Mouse (Mus musculus) cerebellum, adult 9-11 months (tissue): ENCODE measurements around the gene Rag1.
A peak's percentile ranks its signal among the peaks of the same experiment; 100 is the strongest.

Experiments
- DNase-seq: peaks from one replicate; pipeline ENCODE4 v3.0.0; 2022

Rag1 gene

GRCm38 (mm10) chr2:101649114-101649671 is at the start of gene Rag1, which contains the start of gene B230118H07Rik:
Gene Rag1 (minus strand): TSS chr2:101649501.
Gene B230118H07Rik (minus strand): TSS chr2:101649532.
- DNase-seq, result peak; percentile 91

DNA sequence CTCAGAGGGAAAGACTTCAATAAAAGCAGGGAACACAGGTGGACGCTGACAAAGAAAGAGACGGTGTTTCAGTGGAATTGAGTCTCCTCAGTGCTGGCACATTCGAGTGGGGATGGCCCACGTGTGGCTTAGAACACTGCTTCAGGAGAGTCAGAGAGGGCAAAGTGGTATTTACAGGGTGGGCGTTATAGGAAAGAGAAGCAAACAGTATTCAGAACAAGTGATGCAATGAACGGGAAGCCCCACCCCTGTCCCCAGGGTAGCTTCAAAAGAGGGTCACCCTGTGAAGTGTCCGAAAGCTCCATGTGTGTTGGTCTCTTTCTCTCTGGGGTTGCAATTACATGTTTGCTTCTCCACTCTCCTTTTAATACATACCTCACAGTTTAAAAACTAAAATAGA is 46.3 kb upstream of the Rag1 start:
- DNase-seq, result no peak

- no peak for DNase-seq
These were observed 44.4 kb upstream of the Rag1 start for GRCm38 (mm10) chr2:101693577-101694215.

- no peak for DNase-seq
These were observed 43.7 kb upstream of the Rag1 start for GRCm38 (mm10) chr2:101693043-101693442.

DNA sequence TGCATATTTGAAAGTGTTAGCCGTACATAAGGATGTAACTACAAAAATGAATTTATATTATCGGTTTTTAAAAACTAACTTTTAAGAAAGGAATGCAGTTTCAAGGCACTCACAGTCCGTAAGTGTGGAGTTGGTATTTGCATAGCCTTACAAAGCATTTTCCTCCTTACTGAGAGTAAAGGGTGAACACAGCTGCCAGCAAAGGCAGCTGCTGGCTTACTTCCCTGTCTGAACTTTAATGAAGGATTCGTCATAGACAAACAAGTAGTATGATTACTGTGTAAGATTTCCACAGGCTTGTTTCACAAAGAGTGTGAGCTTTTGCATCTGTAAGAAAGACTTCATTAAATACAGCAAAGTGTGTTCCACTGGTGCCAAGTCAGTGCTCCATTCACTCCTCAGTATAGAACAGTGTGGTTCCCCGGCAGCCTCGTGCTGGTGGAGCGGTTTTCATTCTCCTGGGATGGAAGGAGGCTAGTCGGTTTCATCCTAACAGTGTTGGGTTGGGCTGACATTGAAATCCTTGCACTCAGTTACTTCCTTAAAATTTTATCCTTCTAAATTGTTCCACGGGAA is 41.0 kb upstream of the Rag1 start:
- DNase-seq, result no peak

- DNase-seq, result no peak
These were observed 38.7 kb upstream of the Rag1 start for GRCm38 (mm10) chr2:101688011-101688410.

DNA sequence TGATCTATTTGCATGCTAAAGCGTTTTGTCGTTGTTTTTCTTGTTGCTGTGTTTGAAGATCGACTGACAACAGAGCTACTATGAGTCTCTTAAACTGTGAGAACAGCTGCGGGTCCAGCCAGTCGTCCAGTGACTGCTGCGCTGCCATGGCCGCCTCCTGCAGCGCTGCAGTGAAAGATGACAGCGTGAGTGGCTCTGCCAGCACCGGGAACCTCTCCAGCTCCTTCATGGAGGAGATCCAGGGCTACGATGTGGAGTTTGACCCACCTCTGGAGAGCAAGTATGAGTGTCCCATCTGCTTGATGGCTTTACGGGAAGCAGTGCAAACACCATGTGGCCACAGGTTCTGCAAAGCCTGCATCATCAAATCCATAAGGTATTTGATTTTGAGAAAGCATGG is 35.1 kb upstream of the Rag1 start:
- DNase-seq, result peak; percentile 31

DNA sequence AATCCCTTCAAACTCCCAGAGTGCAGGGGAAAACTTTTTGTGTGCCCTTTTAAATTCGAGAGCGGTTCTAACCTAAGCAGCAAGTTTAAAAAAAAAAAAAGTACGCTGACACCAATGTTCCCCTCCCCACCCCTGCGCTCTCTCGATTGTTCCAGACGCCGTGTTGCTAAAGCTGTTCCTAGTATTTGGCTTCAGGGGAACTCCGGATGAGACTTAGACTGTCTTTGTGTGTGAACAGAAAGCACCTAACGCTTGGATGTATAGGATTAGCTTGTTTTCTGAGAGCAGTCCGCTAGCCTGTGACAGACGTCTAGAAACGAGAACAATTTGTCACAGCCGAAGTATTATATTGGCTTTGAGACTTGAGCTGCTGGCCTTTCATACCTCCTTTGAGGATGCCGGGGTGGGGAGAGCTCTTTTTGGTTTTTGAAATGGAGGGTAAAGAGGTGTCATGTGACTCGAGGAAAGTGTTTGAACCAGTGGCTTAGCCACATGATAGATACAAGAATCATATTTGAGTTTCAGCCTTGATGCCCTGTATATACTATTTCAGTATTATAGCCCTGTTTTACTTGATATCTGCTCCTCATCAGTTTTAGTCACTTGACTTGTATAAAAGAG is 30.0 kb upstream of the Rag1 start:
- no peak for DNase-seq

DNA sequence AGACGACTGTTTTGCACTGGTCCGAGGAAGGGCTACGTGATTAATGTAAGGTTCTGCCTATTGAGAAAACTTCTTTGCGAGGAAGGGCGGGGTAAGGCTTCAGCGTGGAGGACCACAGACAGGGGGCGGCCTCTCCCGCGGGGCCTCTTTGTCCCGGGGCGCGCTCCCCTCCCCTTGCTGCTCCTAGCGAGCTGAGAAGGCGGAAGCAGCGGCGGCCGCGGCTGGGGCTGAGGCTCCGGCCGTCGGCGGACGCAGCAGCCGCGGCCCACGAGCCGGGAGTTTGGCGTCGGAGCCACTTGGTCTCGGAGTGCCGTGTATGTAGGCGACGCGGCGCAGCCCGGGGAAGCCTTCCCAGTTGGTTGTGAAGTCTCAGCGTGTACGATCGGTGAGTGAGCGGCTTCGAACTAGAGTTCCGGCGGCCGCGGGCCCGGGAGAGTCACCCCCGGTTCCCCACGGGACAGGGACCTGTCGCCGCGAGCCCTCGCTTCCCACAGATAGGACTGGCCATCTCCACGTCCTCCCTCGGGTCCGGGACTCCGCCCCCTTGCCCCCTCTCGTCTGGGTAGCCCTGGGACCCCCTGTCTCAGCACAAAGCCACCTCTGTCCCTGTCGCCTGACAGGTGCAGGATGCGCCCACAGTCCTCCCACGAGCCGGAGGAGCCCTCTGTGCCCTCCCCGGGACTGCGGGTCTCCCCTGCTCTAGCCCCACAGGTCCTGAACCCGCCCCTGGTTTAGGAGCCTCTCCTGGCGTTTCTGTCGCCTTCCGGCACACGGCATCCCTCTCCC is 29.1 kb upstream of the Rag1 start, which contains the start of gene Traf6:
TSS of gene Traf6 (plus strand) at position 194 of the 786 bp plus-strand sequence.
- DNase-seq, result peak; percentile 78

DNA sequence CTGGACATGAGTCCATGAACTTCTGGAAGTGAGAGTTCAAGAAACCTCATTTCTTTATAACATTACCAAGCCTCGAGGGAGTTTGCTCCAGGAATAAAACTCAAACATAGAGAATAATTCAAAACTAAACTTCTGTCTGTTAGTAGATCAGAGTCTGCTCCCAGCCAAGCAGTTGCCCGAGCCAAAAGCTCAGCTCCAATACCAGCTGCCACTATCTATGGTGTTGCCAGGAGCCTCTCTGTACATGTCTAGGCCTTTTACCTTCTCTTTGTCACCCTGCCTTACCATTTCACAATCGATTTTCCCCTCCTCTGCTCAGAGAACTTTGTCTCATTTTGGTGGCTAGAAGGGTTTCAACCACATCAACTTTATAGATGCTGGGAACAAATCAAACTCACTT is 24.2 kb upstream of the Rag1 start:
- DNase-seq, result no peak

GRCm38 (mm10) chr2:101668751-101669150 is 19.4 kb upstream of the Rag1 start:
- no peak for DNase-seq

DNA sequence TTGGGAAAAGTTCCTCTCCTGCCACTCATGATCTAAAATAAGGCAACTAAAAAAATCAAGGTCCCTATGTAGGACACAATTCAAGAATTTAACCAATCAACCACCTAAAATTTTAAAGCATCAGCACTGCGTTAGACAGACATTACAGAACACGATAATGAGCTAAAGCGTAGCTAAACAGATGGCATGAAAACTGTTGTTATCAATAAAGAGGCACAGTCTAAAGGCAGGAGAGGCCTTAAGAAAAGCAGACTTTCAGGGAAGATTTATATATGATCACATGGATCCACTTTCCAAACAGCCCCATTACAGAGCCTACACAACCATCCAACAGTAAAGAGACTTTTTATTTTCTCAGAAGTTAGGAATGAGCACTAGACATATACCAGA is 16.4 kb upstream of the Rag1 start:
- DNase-seq, result no peak

GRCm38 (mm10) chr2:101665058-101665702 is 15.9 kb upstream of the Rag1 start:
- peak; percentile 75 for DNase-seq

DNA sequence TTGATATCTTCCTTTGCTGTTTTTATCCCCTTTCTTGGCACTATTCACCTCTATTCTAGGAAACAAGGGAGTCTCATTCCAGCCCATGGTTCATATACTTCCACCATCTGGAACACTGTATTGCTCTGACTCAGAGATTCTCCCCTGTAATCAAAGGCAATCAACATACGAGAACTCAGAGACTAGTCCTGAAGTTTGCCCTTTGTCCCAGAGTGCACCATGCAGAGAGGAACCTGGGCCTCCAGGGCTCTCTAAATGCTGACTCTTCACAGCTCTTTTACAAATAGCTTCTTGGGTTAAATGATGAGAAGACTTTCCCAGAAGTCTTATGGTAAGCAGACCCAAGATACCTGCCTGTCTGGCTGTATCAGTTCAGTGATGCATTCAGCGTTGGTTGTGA is 11.2 kb upstream of the Rag1 start:
- no peak for DNase-seq

GRCm38 (mm10) chr2:101652921-101653597 is 3.8 kb upstream of the Rag1 start:
- peak; percentile 77 for DNase-seq

GRCm38 (mm10) chr2:101652204-101652920 is 3.1 kb upstream of the Rag1 start:
- no peak for DNase-seq

GRCm38 (mm10) chr2:101650446-101650845 is 1.1 kb upstream of the Rag1 start:
- DNase-seq, result no peak

- DNase-seq, result peak; percentile 45
These were observed 940 bp downstream of the Rag1 start for GRCm38 (mm10) chr2:101648361-101648760.

DNA sequence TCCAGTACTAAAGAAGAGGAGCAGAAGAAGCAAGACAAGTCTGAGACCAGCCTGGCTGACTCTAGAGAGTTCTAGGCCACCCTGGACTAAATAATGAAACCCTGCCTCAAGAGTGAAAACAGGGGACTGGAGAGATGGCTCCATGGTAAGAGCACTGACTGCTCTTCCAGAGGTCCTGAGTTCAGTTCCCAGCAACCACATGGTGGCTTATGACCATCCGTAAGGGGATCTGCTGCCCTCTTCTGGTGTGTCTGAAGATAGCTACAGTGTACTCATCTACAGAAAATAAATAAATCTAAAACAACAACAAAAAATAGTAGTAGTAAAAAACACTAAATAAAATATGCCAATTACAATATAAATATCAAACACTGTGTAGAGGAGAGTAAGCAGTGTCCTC is 3.5 kb downstream of the Rag1 start:
- DNase-seq, result no peak

DNA sequence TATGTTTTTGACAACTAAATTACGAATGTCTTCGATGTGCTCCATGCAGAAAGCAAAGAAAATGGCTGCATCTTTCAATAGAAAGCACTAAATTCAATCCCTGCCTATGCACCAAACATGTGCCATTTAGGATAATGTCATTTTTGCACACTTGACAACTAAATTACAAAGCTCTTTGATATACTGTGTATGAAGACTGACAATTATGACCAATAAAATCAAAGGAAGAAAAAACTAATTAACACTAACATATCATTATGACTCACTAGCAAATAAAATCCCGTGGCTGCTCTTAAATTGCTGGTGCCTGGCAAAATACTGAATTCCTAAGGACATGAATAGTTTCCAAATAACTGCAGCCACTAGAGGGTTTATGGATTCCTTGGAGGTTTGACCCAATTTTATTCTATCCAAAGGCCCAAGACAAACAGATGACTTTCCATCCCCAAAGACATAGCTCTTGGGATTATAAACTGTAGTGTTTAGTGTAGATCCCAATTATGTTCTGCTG is 9.4 kb downstream of the Rag1 start:
- DNase-seq, result no peak
